Mouse (Mus musculus) CH12.LX (cell line): Measurements from ENCODE around the gene Taf5. TPM values are rescaled to one million over a fixed set of nuclear protein-coding genes. Genes with fewer than 3 reads are reported as not detected.
A peak's percentile ranks its signal among the peaks of the same experiment; 100 is the strongest.

ENCODE experiments used
- DNase-seq: peaks from one replicate; pipeline ENCODE4 v3.0.0-alpha.2; 2013; ENCODE audit errors: extremely low read depth
- H3K27ac ChIP-seq: 2 replicates; pipeline ENCODE4 v1.5.1; 2012; ENCODE audit warnings: low read depth, mild to moderate bottlenecking, control low read depth, moderate library complexity; ENCODE audit not compliant: insufficient read depth
- H3K27me3 ChIP-seq: replicated peaks from 2 replicates; pipeline ENCODE3; 2012; ENCODE audit warnings: inconsistent platforms
- H3K36me3 ChIP-seq, 2 experiments: replicated peaks in 1 of 2; 2 replicates each; pipeline versions ENCODE3 to v1.6.1; 2012; ENCODE audit warnings: inconsistent platforms in 1 of 2, low read length in 1 of 2, mild to moderate bottlenecking in 1 of 2, mixed read lengths in 1 of 2, moderate library complexity in 1 of 2; ENCODE audit not compliant: control insufficient read depth in 1 of 2, insufficient read depth in 1 of 2
- H3K4me1 ChIP-seq, 2 experiments: 2 replicates each; pipeline ENCODE4 v1.6.1; 2012; ENCODE audit warnings: inconsistent platforms in 1 of 2, moderate library complexity in 1 of 2; ENCODE audit not compliant: insufficient read depth in 2 of 2, control insufficient read depth in 1 of 2
- H3K4me2 ChIP-seq: 2 replicates; pipeline ENCODE4 v1.6.1; 2012; ENCODE audit warnings: low read depth, mild to moderate bottlenecking, control low read depth; ENCODE audit not compliant: poor library complexity, insufficient read depth, severe bottlenecking
- H3K4me3 ChIP-seq, 3 experiments: fragments of 150-350 bp in 1 of 3; sonication (generic) in 1 of 3; replicated peaks in 1 of 3; 2 replicates each; pipeline versions ENCODE3 to v1.5.1; 2011 to 2012; ENCODE audit warnings: low read depth in 2 of 3, low read length in 2 of 3, mild to moderate bottlenecking in 2 of 3, moderate library complexity in 2 of 3, control low read depth in 1 of 3, improper control_type of control experiment in 1 of 3, inconsistent platforms in 1 of 3, mixed read lengths in 1 of 3; ENCODE audit not compliant: poor library complexity in 1 of 3
- H3K79me2 ChIP-seq: replicated peaks from 2 replicates; pipeline ENCODE4 v1.6.1; 2012; ENCODE audit warnings: mild to moderate bottlenecking, moderate library complexity; ENCODE audit not compliant: control insufficient read depth, poor library complexity, insufficient read depth, severe bottlenecking; ENCODE audit errors: extremely low read depth
- H3K9ac ChIP-seq: 2 replicates; pipeline ENCODE4 v1.6.1; 2012; ENCODE audit warnings: low read depth, mild to moderate bottlenecking, control low read depth, moderate library complexity; ENCODE audit not compliant: insufficient read depth
- H3K9me3 ChIP-seq: replicated peaks from 2 replicates; pipeline ENCODE3; 2012; ENCODE audit warnings: low read length, inconsistent platforms, mixed read lengths
- BHLHE40 ChIP-seq: IDR thresholded peaks from 2 replicates; pipeline ENCODE4 v1.6.1; 2011; ENCODE audit warnings: mild to moderate bottlenecking, low read depth, low read length, improper control_type of control experiment
- CHD2 ChIP-seq: IDR thresholded peaks from 2 replicates; pipeline ENCODE4 v1.6.1; 2011; ENCODE audit warnings: low read length, improper control_type of control experiment
- CTCF ChIP-seq, 2 experiments: IDR thresholded peaks in 1 of 2; conservative IDR thresholded peaks in 1 of 2; 2 replicates each; pipeline ENCODE4 v1.5.1; 2011 to 2012; ENCODE audit warnings: low read depth in 2 of 2, low read length in 2 of 2, improper control_type of control experiment in 1 of 2, inconsistent platforms in 1 of 2, mild to moderate bottlenecking in 1 of 2, moderate library complexity in 1 of 2
- ELF1 ChIP-seq: IDR thresholded peaks from 2 replicates; pipeline ENCODE4 v1.6.1; 2014; ENCODE audit warnings: low read depth, mild to moderate bottlenecking, inconsistent platforms, low read length, improper control_type of control experiment
- ETS1 ChIP-seq: conservative IDR thresholded peaks from 2 replicates; pipeline ENCODE4 v1.6.1; 2012; ENCODE audit warnings: low read depth, mild to moderate bottlenecking, inconsistent platforms, low read length, improper control_type of control experiment, moderate library complexity
- HCFC1 ChIP-seq: IDR thresholded peaks from 2 replicates; pipeline ENCODE4 v1.6.1; 2012; ENCODE audit warnings: low read depth, mild to moderate bottlenecking, inconsistent platforms, low read length, improper control_type of control experiment
- IRF4 ChIP-seq: IDR thresholded peaks from 2 replicates; pipeline ENCODE4 v1.6.1; 2014; ENCODE audit warnings: low read depth, mild to moderate bottlenecking, inconsistent platforms, low read length, improper control_type of control experiment
- JUN ChIP-seq: IDR thresholded peaks from 2 replicates; pipeline ENCODE4 v1.6.1; 2011; ENCODE audit warnings: low read depth, mild to moderate bottlenecking, low read length, improper control_type of control experiment, moderate library complexity; ENCODE audit not compliant: insufficient read depth
- KAT2A ChIP-seq: IDR thresholded peaks from 2 replicates; pipeline ENCODE4 v1.6.1; 2012; ENCODE audit warnings: low read length, improper control_type of control experiment, inconsistent platforms; ENCODE audit not compliant: insufficient replicate concordance
- MAFK ChIP-seq: IDR thresholded peaks from 2 replicates; pipeline ENCODE4 v1.6.1; 2011; ENCODE audit warnings: low read length, improper control_type of control experiment; ENCODE audit not compliant: insufficient replicate concordance
- MAZ ChIP-seq: IDR thresholded peaks from 2 replicates; pipeline ENCODE4 v1.6.1; 2012; ENCODE audit warnings: low read depth, mild to moderate bottlenecking, inconsistent platforms, low read length, improper control_type of control experiment, moderate library complexity
- MYC ChIP-seq: IDR thresholded peaks from 2 replicates; pipeline ENCODE4 v1.6.1; 2011; ENCODE audit warnings: low read depth, mild to moderate bottlenecking, improper control_type of control experiment, low read length
- NRF1 ChIP-seq: IDR thresholded peaks from 2 replicates; pipeline ENCODE4 v1.6.1; 2014; ENCODE audit warnings: low read depth, mild to moderate bottlenecking, inconsistent platforms, low read length, improper control_type of control experiment, moderate library complexity
- RCOR1 ChIP-seq: conservative IDR thresholded peaks from 2 replicates; pipeline ENCODE4 v1.6.1; 2012; ENCODE audit warnings: low read depth, mild to moderate bottlenecking, inconsistent platforms, low read length, improper control_type of control experiment
- SMC3 ChIP-seq: IDR thresholded peaks from 2 replicates; pipeline ENCODE4 v1.6.1; 2011; ENCODE audit warnings: low read depth, low read length, improper control_type of control experiment
- USF1 ChIP-seq: IDR thresholded peaks from 2 replicates; pipeline ENCODE4 v1.6.1; 2014; ENCODE audit warnings: low read depth, mild to moderate bottlenecking, inconsistent platforms, low read length, improper control_type of control experiment
- USF2 ChIP-seq: conservative IDR thresholded peaks from 2 replicates; pipeline ENCODE4 v1.6.1; 2011; ENCODE audit warnings: low read depth, low read length, improper control_type of control experiment
- ZC3H11A ChIP-seq: IDR thresholded peaks from 2 replicates; pipeline ENCODE4 v1.6.1; 2012; ENCODE audit warnings: low read depth, mild to moderate bottlenecking, inconsistent platforms, low read length, improper control_type of control experiment
- dilution Hi-C: fragments of 300-500 bp; cut with MboI; formaldehyde crosslinking; loops from 2 replicates; pipeline ENCODE4 v1.14.3; 2020; ENCODE audit warnings: low sequenced_read_pairs; ENCODE audit not compliant: extremely low pct_unique_long_range_greater_than_20kb, extremely low pct_ligation_motif_present
- in situ Hi-C: fragments of 300-500 bp; cut with MboI; formaldehyde crosslinking; loops from 3 replicates; pipeline ENCODE4 v1.14.3; 2019; ENCODE audit warnings: low sequenced_read_pairs, low pct_ligation_motif_present, low pct_unique_long_range_greater_than_20kb, mixed read lengths
- polyA plus RNA-seq: library from polyadenylated mRNA; unstranded; fragments of >175 nt; gene quantifications from 2 replicates; pipeline ENCODE4 v1.2.1, GENCODE M21; 2012; ENCODE audit warnings: low read depth; ENCODE audit not compliant: insufficient read length
- total RNA-seq, 2 experiments: library from RNA; depleted of rRNA; stranded (reverse); fragments of 300-350 nt in 1 of 2; fragments of >200 nt in 1 of 2; gene quantifications; 2 replicates each; pipeline ENCODE4 v1.2.3; 2012 to 2014

Gene Taf5
- total and polyA plus RNA-seq, 3 experiments, result 10.0 to 13.7 (median 10.5) TPM

DNA sequence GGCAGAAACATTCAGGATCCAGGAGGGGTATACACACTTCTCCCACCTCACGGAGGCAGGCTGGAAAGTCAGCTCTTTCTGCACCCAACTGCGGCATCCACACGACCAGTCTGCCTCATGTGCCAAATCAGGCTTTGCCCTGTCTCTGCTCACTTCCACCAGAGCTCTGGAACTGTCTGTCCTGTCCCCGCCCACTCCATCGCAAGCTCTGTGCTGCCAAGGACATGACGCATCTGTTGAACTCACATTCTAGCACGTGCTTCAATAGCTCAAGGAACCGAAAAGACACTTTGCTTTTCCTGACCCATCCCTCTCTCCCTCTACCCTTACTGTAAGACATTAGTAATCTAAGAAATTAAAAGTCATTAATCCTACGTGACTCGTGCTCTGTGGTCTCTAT is 42.6 kb upstream of the Taf5 start:
- dilution Hi-C loops, result no loop called here
- no peaks in the 10 kb centered on the region for H3K27me3 ChIP-seq
- peaks cover 7 to 16% of the 10 kb centered on the region in 2 experiments; a peak in 3 of 4 replicates for H3K4me1 ChIP-seq
- TF ChIP-seq BHLHE40 (peak; percentile 56), ELF1 (no peak)
- no peak overlapping the region for H3K4me3 ChIP-seq
- H3K36me3 ChIP-seq, result no peaks in the 10 kb centered on the region
- H3K4me2 ChIP-seq, result no peak overlapping the region
- no peak overlapping the region for H3K27ac ChIP-seq
- H3K79me2 ChIP-seq, result no peaks in the 10 kb centered on the region
- no peaks in the 10 kb centered on the region for H3K9me3 ChIP-seq
- no peak for DNase-seq
- in situ Hi-C loops, result no loop called here
- no peak overlapping the region for H3K9ac ChIP-seq

- Histone ChIP-seq H3K27me3 (no peaks in the 10 kb centered on the region), H3K9me3 (no peaks in the 10 kb centered on the region), H3K4me2 (no peak overlapping the region), H3K79me2 (no peaks in the 10 kb centered on the region), H3K36me3 (peaks cover 0 to 2% of the 10 kb centered on the region in 2 experiments), H3K4me1 (peaks cover 7 to 16% of the 10 kb centered on the region in 2 experiments; a peak in 3 of 4 replicates), H3K27ac (no peak overlapping the region), H3K4me3 (no peak overlapping the region), H3K9ac (no peak overlapping the region)
- dilution Hi-C loops, result no loop called here
- no peak for TF ChIP-seq IRF4
- TF ChIP-seq RCOR1, result no peak
- TF ChIP-seq MAZ, result no peak
- no peak for TF ChIP-seq NRF1
- peak in 1 of 2 experiments; percentile 17; a peak in 1 of 4 replicates for TF ChIP-seq CTCF (conservative IDR thresholded peaks at IDR 0.05 in 1 of 2, IDR thresholded peaks at IDR 0.05 in 1 of 2; ENCODE audit: low read depth in 2 of 2, low read length in 2 of 2)
- TF ChIP-seq JUN, result no peak
- no peak for TF ChIP-seq HCFC1
- TF ChIP-seq ETS1, result no peak
- DNase-seq, result no peak
- in situ Hi-C loops, result no loop called here
Measured at GRCm38 (mm10) chr19:47026513-47026912, 41.0 kb upstream of the Taf5 start.

DNA sequence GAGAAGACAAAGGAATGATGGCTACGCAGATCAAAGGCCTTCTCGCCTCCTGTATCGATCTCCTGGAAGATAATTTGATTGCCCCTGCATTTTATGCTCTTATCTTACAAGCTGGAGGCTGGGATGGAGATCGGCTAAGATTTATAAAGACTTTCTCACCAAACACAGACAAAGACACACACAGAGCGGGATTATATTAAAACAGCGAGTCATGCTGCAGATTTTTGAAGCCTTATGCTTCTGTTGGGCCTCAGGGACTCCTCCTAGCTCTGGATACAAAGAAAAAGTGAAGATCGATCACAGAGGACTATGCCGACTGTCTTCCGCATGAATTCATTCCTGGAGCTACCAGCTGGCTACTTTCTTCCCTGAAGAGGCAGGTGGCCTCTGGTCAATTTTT is 37.8 kb upstream of the Taf5 start:
- dilution Hi-C loops (no loop called here), in situ Hi-C loops (no loop called here)
- peaks cover 17 to 32% of the 10 kb centered on the region in 2 experiments for H3K36me3 ChIP-seq
- TF ChIP-seq MYC (no peak), CHD2 (no peak), KAT2A (no peak), SMC3 (no peak), ZC3H11A (no peak), MAFK (no peak), MAZ (no peak), CTCF (conservative IDR thresholded peaks at IDR 0.05 in 1 of 2, IDR thresholded peaks at IDR 0.05 in 1 of 2; ENCODE audit: low read depth in 2 of 2, low read length in 2 of 2) (no peak), USF2 (no peak), IRF4 (no peak), USF1 (no peak)
- no peak for DNase-seq
- H3K4me1 ChIP-seq, result peaks cover 1 to 10% of the 10 kb centered on the region in 2 experiments
- no peak overlapping the region for H3K4me2 ChIP-seq
- H3K9ac ChIP-seq, result no peak overlapping the region
- no peaks in the 10 kb centered on the region for H3K27me3 ChIP-seq
- H3K9me3 ChIP-seq, result no peaks in the 10 kb centered on the region
- H3K4me3 ChIP-seq, result no peak overlapping the region
- no peaks in the 10 kb centered on the region for H3K79me2 ChIP-seq
- H3K27ac ChIP-seq, result no peak overlapping the region
